ENCODE assay signal across 8 mouse cellular contexts in the genomic region with DNA sequence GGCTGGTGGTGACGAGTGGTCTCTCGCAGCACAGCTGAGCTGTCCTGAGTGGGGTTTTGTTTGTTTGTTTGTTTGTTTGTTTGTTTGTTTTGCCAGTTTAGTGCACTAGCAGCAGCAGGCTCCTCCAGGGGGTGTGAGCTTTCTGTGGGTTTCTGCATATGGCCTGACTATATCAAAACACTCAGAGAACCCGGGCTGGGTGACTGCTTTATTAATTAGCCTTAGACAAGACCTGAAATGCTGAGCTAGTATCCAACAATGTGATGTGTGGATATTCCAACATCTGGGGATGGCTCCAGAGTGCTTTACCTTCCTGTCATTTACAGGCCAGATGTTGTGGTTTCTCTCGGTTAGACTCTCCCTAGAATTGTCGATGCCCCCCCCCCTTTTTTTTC. TPM values are rescaled to one million over a fixed set of nuclear protein-coding genes. Genes with fewer than 3 reads are reported as not detected.
A peak's percentile ranks its signal among the peaks of the same experiment; 100 is the strongest.
DNase-seq lines count a peak whose midpoint lies in the region; ATAC-seq and TF ChIP-seq lines count a peak whose summit lies in the region.

No protein-coding gene starts in this region.

- peak; percentile 12; the same call in 1 of the 2 replicates for ATAC-seq in embryonic facial prominence, embryonic 13.5 days (ENCODE audit: insufficient number of reproducible peaks, insufficient read depth, low FRiP score, low TSS enrichment, low read depth)
- ATAC-seq in intestine, embryonic 16.5 days = peak; percentile 19

- 0 out of 2 replicates have a peak overlapping the region, but pooled peaks have one; percentile 75 for H3K9ac ChIP-seq in embryonic facial prominence, embryonic 13.5 days
- peak overlapping the region; percentile 82 for H3K9ac ChIP-seq in intestine, embryonic 16.5 days (ENCODE audit: low read depth, low read length)

- H3K36me3 ChIP-seq in embryonic facial prominence, embryonic 13.5 days = no peaks in the 10 kb centered on the region
- no peaks in the 10 kb centered on the region for H3K36me3 ChIP-seq in intestine, embryonic 16.5 days (ENCODE audit: control insufficient read depth, insufficient read depth, low read length)
- H3K36me3 ChIP-seq in myocyte (ENCODE audit: control insufficient read depth, insufficient read depth) = no peaks in the 10 kb centered on the region

- no peaks in the 10 kb centered on the region; the same call in 1 of the 2 replicates for H3K9me3 ChIP-seq in embryonic facial prominence, embryonic 13.5 days
- H3K9me3 ChIP-seq in intestine, embryonic 16.5 days (ENCODE audit: control insufficient read depth, low read length) = peaks cover under 1% of the 10 kb centered on the region; the same call in 1 of the 2 replicates

- H3K79me2 ChIP-seq in myocyte (ENCODE audit: control insufficient read depth, insufficient read depth) = no peaks in the 10 kb centered on the region

- H3K27ac ChIP-seq in layer of hippocampus, adult 2 months = peak overlapping the region; percentile 96
- no peak overlapping the region for H3K27ac ChIP-seq in embryonic facial prominence, embryonic 13.5 days
- no peak overlapping the region for H3K27ac ChIP-seq in intestine, embryonic 16.5 days (ENCODE audit: low read length)

- peak overlapping the region; percentile 80 for H3K4me3 ChIP-seq in layer of hippocampus, adult 2 months
- H3K4me3 ChIP-seq in embryonic facial prominence, embryonic 13.5 days = peak overlapping the region; percentile 77
- H3K4me3 ChIP-seq in intestine, embryonic 16.5 days (ENCODE audit: low read length) = peak overlapping the region; percentile 90
- H3K4me3 ChIP-seq in myocyte = peak overlapping the region; percentile 42

- WGBS in embryonic facial prominence, embryonic 13.5 days = 17% methylated on average over 5 of the region's 5 CpGs
- 19% methylated on average over 5 of the region's 5 CpGs for WGBS in intestine, embryonic 16.5 days

- no peaks in the 10 kb centered on the region for H3K27me3 ChIP-seq in embryonic facial prominence, embryonic 13.5 days
- H3K27me3 ChIP-seq in intestine, embryonic 16.5 days (replicated peaks; ENCODE audit: control insufficient read depth, insufficient read depth, low read length) = no peaks in the 10 kb centered on the region
- H3K27me3 ChIP-seq in myocyte (ENCODE audit: control insufficient read depth, insufficient read depth, insufficient read length) = no peaks in the 10 kb centered on the region

- DNase-seq in layer of hippocampus, adult 2 months (ENCODE audit: low spot score in 2 of 2) = no peak
- no peak for DNase-seq in layer of hippocampus, postnatal 36 days
- no peak for DNase-seq in frontal cortex, postnatal 25 days (ENCODE audit: low spot score in 2 of 2)
- DNase-seq in thymus, postnatal 4 days = no peak
- DNase-seq in urinary bladder, postnatal 4 days (ENCODE audit: low spot score in 2 of 2) = no peak

- H3ac ChIP-seq in myocyte (ENCODE audit: control insufficient read depth, insufficient read length) = peak overlapping the region; percentile 35

- TF ChIP-seq CTCF in layer of hippocampus, adult 2 months (conservative IDR thresholded peaks at IDR 0.05) = no peak

- TF ChIP-seq POLR2A in myocyte (IDR thresholded peaks at IDR 0.05; ENCODE audit: insufficient read length, low read depth) = no peak

- peaks cover 8% of the 10 kb centered on the region for H3K4me1 ChIP-seq in embryonic facial prominence, embryonic 13.5 days
- H3K4me1 ChIP-seq in intestine, embryonic 16.5 days (ENCODE audit: control insufficient read depth, insufficient read depth, low read length) = peaks cover 2% of the 10 kb centered on the region; the same call in 1 of the 2 replicates

- peak overlapping the region; percentile 98 for H3K4me2 ChIP-seq in embryonic facial prominence, embryonic 13.5 days
- H3K4me2 ChIP-seq in intestine, embryonic 16.5 days (ENCODE audit: low read depth, low read length) = peak overlapping the region; percentile 99
- H3K4me2 ChIP-seq in myocyte (ENCODE audit: low read depth) = peak overlapping the region; percentile 79

TF ChIP-seq in myocyte, 11 proteins besides CTCF, POLR2A, EP300 and RAD21:
- no peak for TF ChIP-seq REST (IDR thresholded peaks at IDR 0.05; ENCODE audit: insufficient read depth, insufficient read length)
- TF ChIP-seq POLR2AphosphoS2 (IDR thresholded peaks at IDR 0.05; ENCODE audit: insufficient read length, low read depth) = no peak
- TF ChIP-seq MYOG (IDR thresholded peaks at IDR 0.05; ENCODE audit: control insufficient read depth in 1 of 3, insufficient read depth in 1 of 3, insufficient read length in 2 of 3, low read depth in 2 of 3) = no peak
- no peak for TF ChIP-seq MYOD1 (IDR thresholded peaks at IDR 0.05; ENCODE audit: control insufficient read depth in 1 of 3, insufficient read length in 2 of 3, low read depth in 2 of 3)
- no peak for TF ChIP-seq TCF12 (IDR thresholded peaks at IDR 0.05; ENCODE audit: insufficient read depth, poor library complexity, severe bottlenecking)
- TF ChIP-seq MAX (IDR thresholded peaks at IDR 0.05; ENCODE audit: low read depth) = no peak
- TF ChIP-seq E2F4 (IDR thresholded peaks at IDR 0.05; ENCODE audit: insufficient read depth) = no peak
TF ChIP-seq in myocyte: peak in this region for 0.

RNA-seq across cellular contexts. Expression of gene Cyp2u1, which starts 0.3 kb away (rescaled TPM):
- total RNA-seq in layer of hippocampus, adult 2 months (2021) = 10 to 100 TPM; 16.8 to 19.5 TPM
- total RNA-seq in layer of hippocampus, postnatal 36 days (2021) = 10 to 100 TPM; 15.6 to 15.7 TPM
- polyA plus RNA-seq in embryonic facial prominence, embryonic 13.5 days (2015; fragmentation: Nextera tagmentation; extraction: Ambion mirVana) = 2.2 and 2.4 TPM in 2 replicates
- 9.7 and 11.4 TPM in 2 replicates for polyA plus RNA-seq in intestine, embryonic 16.5 days (2015; fragmentation: Nextera tagmentation; extraction: Ambion mirVana)
- 4.1 TPM for polyA plus RNA-seq in myocyte (2012; fragmentation: generic; extraction: Trizol)

RNA-seq across cellular contexts. Expression of gene Hadh, which starts 31.4 kb away (rescaled TPM):
- 10 to 100 TPM; 22.3 to 23.6 TPM for total RNA-seq in layer of hippocampus, adult 2 months (2021)
- total RNA-seq in layer of hippocampus, postnatal 36 days (2021) = 10 to 100 TPM; 21.0 to 21.5 TPM
- polyA plus RNA-seq in embryonic facial prominence, embryonic 13.5 days (2015; fragmentation: Nextera tagmentation; extraction: Ambion mirVana) = 106 and 110 TPM in 2 replicates
- 369 and 438 TPM in 2 replicates for polyA plus RNA-seq in intestine, embryonic 16.5 days (2015; fragmentation: Nextera tagmentation; extraction: Ambion mirVana)
- 70.7 TPM for polyA plus RNA-seq in myocyte (2012; fragmentation: generic; extraction: Trizol)
